Mouse (Mus musculus) urinary bladder, postnatal 10 days (tissue): ENCODE results near the gene BC029722.
"Not testable (repeated sequence)": the region's sequence is repeated elsewhere in the genome, so short reads cannot be mapped to it uniquely, and the experiment has no call there.

ENCODE experiments used
- DNase-seq: peaks from one replicate; pipeline ENCODE4 v3.0.0; 2022; ENCODE audit warnings: low spot score

Gene BC029722

GRCm38 (mm10) chr2:155819392-155819448 lies at the start of gene BC029722:
Gene BC029722 (minus strand): TSS chr2:155819426.
- DNase-seq = no peak

DNA sequence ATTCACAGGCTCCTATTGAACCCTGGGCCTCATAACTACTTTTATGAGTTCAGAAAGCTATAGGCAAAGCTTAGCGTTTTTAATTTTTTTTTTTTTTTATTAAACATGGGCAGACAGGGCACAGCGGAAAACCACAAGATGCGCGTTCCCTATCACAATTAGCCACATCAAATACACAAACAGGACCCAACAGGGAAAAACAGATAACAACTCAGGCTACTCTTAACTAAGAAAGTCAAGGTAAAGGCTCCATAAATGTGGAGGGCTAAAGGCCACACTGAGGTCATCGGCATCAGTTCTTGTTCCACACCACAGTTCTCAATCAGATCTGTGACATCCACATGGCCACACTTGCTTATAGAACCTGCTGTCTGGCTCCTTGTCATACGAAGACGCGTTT lies 49.1 kb upstream of the BC029722 start:
- DNase-seq = no peak

- DNase-seq = no peak
Observed at GRCm38 (mm10) chr2:155863301-155863867, 44.2 kb upstream of the BC029722 start.

GRCm38 (mm10) chr2:155862573-155863300 lies 43.5 kb upstream of the BC029722 start:
- DNase-seq = no peak

DNA sequence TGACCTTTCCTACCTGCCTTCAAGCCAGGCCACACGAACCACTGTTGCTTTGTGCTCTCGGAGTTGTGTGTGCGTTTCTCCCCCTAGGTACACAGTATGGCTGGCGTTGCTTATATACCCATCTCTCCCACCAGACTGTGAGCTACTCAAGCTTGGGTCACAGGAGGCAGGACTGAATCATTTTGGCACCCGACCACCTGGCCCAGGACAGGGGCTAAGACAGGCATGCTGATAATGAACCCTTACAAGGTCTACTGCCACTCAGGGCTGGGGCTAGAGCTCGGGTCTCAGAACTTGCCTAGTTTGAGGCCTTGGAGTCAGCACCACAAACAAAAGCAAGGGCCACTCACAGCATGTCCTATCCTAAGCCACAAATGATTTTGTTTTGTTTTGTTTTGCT lies 42.4 kb upstream of the BC029722 start:
- no peak for DNase-seq

DNA sequence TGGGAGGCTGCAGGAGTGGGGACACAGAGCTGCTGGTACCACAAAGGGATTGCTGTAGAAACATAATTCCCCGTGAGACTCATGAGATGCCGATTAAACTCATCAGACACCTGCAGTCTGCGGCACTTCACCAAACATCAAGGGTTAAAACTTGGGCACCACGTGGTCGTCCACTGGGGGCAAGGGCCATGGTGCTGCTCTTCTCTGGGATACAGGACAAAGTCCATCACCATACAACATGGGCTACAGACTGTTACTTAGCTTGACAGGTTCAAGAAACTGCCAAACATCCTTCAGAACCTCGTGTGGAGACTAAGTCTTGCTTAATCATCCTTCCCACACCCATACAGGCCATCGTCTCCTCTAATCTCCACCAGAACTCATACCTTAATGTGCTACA lies 40.9 kb upstream of the BC029722 start:
- no peak for DNase-seq

GRCm38 (mm10) chr2:155852536-155852935 lies 33.3 kb upstream of the BC029722 start:
- no peak for DNase-seq

- no peak for DNase-seq
Observed at GRCm38 (mm10) chr2:155850120-155850519, 30.9 kb upstream of the BC029722 start.

DNA sequence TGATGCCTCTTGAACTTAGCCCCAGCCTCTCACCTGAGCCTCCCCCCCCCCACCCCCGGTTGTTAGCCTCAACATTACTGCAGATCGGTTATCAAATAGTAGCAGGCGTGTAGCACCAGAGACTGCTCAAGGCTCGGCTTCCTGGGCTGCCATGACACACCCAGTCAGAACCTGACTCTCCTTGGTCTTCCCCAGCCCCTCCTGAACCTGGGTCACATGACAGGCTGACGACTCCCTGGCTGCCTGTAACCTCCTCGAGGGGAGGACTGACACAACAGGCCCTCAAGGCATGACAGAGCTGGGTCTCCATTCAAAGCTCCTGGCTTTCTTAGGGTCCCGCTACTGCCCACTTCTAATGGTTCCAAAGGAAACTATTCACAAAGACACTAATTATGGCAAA lies 30.2 kb upstream of the BC029722 start:
- no peak for DNase-seq

DNA sequence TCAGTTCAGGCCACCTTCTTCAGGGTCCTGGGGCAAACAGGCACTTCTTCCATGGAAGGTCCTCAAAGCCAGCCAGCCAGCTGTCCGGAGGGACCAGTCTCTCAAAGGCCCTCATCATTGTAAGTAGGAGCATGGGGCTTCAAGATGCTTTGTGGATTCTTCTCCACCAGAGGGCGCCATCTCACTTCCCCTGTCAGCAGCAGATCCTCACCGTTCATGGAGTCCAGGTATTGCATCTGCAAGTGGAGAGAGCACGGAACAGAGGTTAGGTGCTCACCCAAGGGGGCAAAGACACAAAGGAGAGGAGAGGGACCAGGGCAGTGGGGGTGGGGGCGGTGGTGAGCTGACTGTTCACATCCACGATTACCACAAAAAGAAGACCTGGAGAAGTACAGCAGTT lies 29.1 kb upstream of the BC029722 start:
- peak; percentile 41 for DNase-seq

DNA sequence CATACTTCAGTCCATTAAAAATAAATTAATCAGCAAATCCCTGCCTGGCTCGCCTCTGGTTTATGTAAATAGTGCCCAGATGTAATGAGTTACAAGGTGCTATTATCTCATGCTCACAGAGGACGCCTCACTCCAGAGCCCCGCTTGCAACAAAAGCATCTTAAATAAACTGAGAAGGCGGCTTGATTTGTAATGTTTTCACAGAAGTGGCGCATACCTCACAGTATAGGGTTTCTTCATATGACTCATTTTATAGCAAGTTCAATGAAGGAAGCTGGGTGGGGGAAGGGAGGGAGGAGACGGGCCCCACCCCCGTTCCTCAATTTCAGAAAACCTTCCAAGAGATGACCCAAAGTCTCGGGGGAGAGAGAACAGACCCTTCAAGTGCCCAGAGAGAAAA lies 27.7 kb upstream of the BC029722 start:
- DNase-seq = no peak

- no peak for DNase-seq
Observed at GRCm38 (mm10) chr2:155838961-155839360, 19.7 kb upstream of the BC029722 start.

- no peak for DNase-seq
Observed at GRCm38 (mm10) chr2:155837961-155838360, 18.7 kb upstream of the BC029722 start.

GRCm38 (mm10) chr2:155834732-155835131 lies 15.5 kb upstream of the BC029722 start, which contains the start of gene Fam83c:
Gene Fam83c (minus strand): TSS chr2:155834854.
- no peak for DNase-seq

GRCm38 (mm10) chr2:155832087-155832486 lies 12.9 kb upstream of the BC029722 start:
- not testable (repeated sequence) for DNase-seq

- no peak for DNase-seq
Observed at GRCm38 (mm10) chr2:155831302-155831701, 12.1 kb upstream of the BC029722 start.

DNA sequence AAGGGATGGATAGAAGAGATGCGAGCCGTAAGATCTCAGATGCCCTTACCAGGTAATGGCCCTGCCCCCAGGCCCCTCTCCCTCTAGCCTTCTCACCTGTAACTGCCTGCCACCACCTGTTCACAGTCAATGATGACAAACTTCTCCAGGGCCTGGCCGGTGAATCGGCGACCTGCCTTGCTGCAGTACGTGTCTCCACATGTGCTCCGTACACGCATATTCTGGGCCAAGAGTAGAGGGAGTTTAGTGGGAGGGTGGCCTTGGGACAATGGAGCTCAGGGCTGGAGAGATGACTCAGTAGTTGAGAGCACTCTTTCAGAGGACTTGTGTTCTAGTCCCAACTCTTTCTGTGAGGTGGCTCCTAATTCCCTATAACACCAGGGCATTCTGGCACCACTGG lies 11.6 kb upstream of the BC029722 start:
- DNase-seq = no peak

DNA sequence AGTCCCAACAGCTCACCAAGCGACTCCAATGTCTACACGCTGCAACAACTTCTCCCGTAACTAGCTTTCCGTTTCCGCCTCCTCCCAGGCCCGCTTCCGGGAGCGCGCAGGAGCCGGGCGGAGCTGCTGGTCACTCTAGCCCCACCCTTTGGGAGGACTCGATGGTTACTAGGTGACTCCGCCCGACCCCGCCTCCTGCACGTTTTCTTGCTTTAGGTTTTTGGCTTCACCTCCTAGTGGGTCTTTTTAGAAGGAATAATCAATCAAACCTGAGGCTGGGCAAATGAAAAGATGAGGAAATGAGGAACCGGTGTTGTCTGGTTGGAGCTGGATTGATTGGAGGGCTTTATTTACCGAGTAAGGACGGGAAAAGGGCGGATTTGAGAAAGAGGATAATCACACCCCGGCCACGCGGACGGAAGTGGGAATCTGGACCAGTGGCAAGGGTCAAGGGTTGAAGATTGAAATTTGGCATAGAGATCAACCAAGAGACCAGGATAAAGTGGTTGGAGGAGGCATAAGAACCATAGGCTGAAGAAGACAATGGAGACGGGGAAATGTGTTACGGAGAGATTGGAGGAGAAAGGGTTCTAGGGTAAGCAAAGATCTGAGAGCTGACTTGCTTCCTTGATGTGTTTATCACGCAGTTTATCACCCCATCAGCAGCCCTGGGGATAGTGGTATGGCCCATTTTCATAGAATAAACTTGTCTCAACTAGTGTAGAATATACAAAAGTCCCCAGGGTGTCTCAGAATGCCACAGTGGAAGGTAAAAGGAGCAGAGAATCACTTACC lies 7.6 kb upstream of the BC029722 start, which contains the start of gene Eif6:
Gene Eif6, minus strand, starts transcription at position 296 of the 795 bp plus-strand sequence.
- DNase-seq = no peak

DNA sequence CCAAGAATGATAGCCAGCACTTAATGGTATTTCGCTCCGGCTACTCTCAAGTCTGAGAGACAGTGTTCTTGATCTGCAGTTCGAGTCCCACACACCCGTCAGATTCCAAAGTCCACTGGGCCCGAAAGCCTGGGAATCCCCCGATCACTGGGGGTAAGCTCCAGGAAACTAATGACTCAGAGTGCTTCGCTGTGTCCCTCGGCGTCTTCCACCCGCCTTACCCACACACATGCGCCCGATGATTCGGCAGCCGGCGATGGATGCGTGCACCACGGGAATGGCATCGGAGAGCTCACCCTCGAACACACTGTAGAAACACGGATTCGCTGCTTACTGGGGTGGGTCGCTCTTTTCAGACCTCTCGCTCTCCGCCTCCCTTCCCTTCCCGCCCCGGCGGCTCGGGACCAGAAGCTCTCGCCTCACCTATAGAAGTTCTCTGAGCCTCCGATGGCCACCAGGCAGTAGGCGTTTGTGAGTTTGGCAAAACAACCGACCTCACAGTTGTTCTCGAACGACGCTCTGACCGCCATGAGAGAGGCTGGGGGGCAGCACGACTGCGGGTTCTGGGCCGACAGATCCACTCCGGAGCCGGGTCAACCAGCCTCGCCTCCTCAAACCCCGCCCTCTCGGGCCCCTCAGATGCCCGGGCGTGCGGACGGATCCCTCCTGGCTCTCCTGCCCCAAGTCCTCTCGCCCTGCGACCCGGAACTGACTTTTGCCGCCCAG lies 6.8 kb upstream of the BC029722 start:
- no peak for DNase-seq

DNA sequence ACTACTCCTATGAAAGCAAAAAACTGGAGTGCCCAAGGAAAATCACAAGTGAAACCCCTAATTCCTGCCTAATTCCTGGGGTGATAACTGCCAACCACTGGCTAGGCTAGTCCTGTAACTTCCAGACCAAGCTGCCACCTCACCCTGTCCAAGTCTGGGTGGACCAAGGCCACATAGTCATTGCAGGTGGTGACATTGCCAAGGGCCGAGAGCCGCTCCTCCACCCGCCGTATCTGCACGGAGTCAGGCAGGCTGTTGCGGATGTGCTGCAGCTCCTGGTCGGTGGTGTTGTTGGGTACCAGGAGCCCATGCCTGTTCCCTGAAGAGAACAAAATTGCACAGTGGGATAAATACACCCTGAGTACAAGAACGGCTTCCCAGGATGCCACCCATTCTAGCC lies 4.5 kb upstream of the BC029722 start:
- DNase-seq = no peak

DNA sequence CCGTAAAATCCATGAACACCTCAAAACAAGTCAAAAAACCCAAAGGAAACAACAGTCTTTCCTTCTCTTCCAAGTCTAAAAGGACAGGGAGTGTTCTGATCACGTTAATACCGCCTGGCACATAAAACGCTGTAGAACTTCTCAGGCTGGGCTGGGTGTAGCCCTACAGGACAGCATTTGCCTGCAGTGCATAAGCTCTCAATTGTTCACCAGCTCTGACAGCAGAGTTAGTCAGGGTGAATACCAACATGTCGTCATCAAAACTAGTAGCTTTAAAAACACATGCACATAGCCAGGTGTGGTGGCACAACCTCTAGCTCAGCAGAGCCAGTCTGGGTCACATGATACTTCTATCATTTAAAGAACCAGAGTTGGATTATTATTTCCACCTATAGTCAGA lies 1.6 kb upstream of the BC029722 start:
- DNase-seq = no peak

- no peak for DNase-seq
Observed at GRCm38 (mm10) chr2:155819449-155820251, 424 bp upstream of the BC029722 start.
